Mouse (Mus musculus) CH12.LX (cell line): ENCODE data around the gene Rrbp1. TPM values are rescaled to one million over a fixed set of nuclear protein-coding genes. Genes with fewer than 3 reads are reported as not detected.
A peak's percentile ranks its signal among the peaks of the same experiment; 100 is the strongest.

ENCODE experiments used
- DNase-seq: peaks from one replicate; pipeline ENCODE4 v3.0.0-alpha.2; 2013; ENCODE audit errors: extremely low read depth
- H3K27ac ChIP-seq: 2 replicates; pipeline ENCODE4 v1.5.1; 2012; ENCODE audit warnings: low read depth, mild to moderate bottlenecking, control low read depth, moderate library complexity; ENCODE audit not compliant: insufficient read depth
- H3K27me3 ChIP-seq: replicated peaks from 2 replicates; pipeline ENCODE3; 2012; ENCODE audit warnings: inconsistent platforms
- H3K36me3 ChIP-seq, 2 experiments: replicated peaks in 1 of 2; 2 replicates each; pipeline versions ENCODE3 to v1.6.1; 2012; ENCODE audit warnings: inconsistent platforms in 1 of 2, low read length in 1 of 2, mild to moderate bottlenecking in 1 of 2, mixed read lengths in 1 of 2, moderate library complexity in 1 of 2; ENCODE audit not compliant: control insufficient read depth in 1 of 2, insufficient read depth in 1 of 2
- H3K4me1 ChIP-seq, 2 experiments: 2 replicates each; pipeline ENCODE4 v1.6.1; 2012; ENCODE audit warnings: inconsistent platforms in 1 of 2, moderate library complexity in 1 of 2; ENCODE audit not compliant: insufficient read depth in 2 of 2, control insufficient read depth in 1 of 2
- H3K4me2 ChIP-seq: 2 replicates; pipeline ENCODE4 v1.6.1; 2012; ENCODE audit warnings: low read depth, mild to moderate bottlenecking, control low read depth; ENCODE audit not compliant: poor library complexity, insufficient read depth, severe bottlenecking
- H3K4me3 ChIP-seq, 3 experiments: fragments of 150-350 bp in 1 of 3; sonication (generic) in 1 of 3; replicated peaks in 1 of 3; 2 replicates each; pipeline versions ENCODE3 to v1.5.1; 2011 to 2012; ENCODE audit warnings: low read depth in 2 of 3, low read length in 2 of 3, mild to moderate bottlenecking in 2 of 3, moderate library complexity in 2 of 3, control low read depth in 1 of 3, improper control_type of control experiment in 1 of 3, inconsistent platforms in 1 of 3, mixed read lengths in 1 of 3; ENCODE audit not compliant: poor library complexity in 1 of 3
- H3K79me2 ChIP-seq: replicated peaks from 2 replicates; pipeline ENCODE4 v1.6.1; 2012; ENCODE audit warnings: mild to moderate bottlenecking, moderate library complexity; ENCODE audit not compliant: control insufficient read depth, poor library complexity, insufficient read depth, severe bottlenecking; ENCODE audit errors: extremely low read depth
- H3K9ac ChIP-seq: 2 replicates; pipeline ENCODE4 v1.6.1; 2012; ENCODE audit warnings: low read depth, mild to moderate bottlenecking, control low read depth, moderate library complexity; ENCODE audit not compliant: insufficient read depth
- H3K9me3 ChIP-seq: replicated peaks from 2 replicates; pipeline ENCODE3; 2012; ENCODE audit warnings: low read length, inconsistent platforms, mixed read lengths
- ELF1 ChIP-seq: IDR thresholded peaks from 2 replicates; pipeline ENCODE4 v1.6.1; 2014; ENCODE audit warnings: low read depth, mild to moderate bottlenecking, inconsistent platforms, low read length, improper control_type of control experiment
- EP300 ChIP-seq: IDR thresholded peaks from 2 replicates; pipeline ENCODE4 v1.6.1; 2011; ENCODE audit warnings: low read length, improper control_type of control experiment
- ETS1 ChIP-seq: conservative IDR thresholded peaks from 2 replicates; pipeline ENCODE4 v1.6.1; 2012; ENCODE audit warnings: low read depth, mild to moderate bottlenecking, inconsistent platforms, low read length, improper control_type of control experiment, moderate library complexity
- GABPA ChIP-seq: IDR thresholded peaks from 2 replicates; pipeline ENCODE4 v1.6.1; 2012; ENCODE audit warnings: low read depth, low read length, improper control_type of control experiment, inconsistent platforms; ENCODE audit not compliant: insufficient replicate concordance
- MAX ChIP-seq: IDR thresholded peaks from 2 replicates; pipeline ENCODE4 v1.6.1; 2011; ENCODE audit warnings: low read length, improper control_type of control experiment
- MXI1 ChIP-seq: IDR thresholded peaks from 2 replicates; pipeline ENCODE4 v1.6.1; 2011; ENCODE audit warnings: mild to moderate bottlenecking, low read depth, low read length, improper control_type of control experiment
- MYC ChIP-seq: IDR thresholded peaks from 2 replicates; pipeline ENCODE4 v1.6.1; 2011; ENCODE audit warnings: low read depth, mild to moderate bottlenecking, improper control_type of control experiment, low read length
- NRF1 ChIP-seq: IDR thresholded peaks from 2 replicates; pipeline ENCODE4 v1.6.1; 2014; ENCODE audit warnings: low read depth, mild to moderate bottlenecking, inconsistent platforms, low read length, improper control_type of control experiment, moderate library complexity
- PAX5 ChIP-seq: IDR thresholded peaks from 2 replicates; pipeline ENCODE4 v1.6.1; 2012; ENCODE audit warnings: low read length, inconsistent platforms, mixed read lengths
- RCOR1 ChIP-seq: conservative IDR thresholded peaks from 2 replicates; pipeline ENCODE4 v1.6.1; 2012; ENCODE audit warnings: low read depth, mild to moderate bottlenecking, inconsistent platforms, low read length, improper control_type of control experiment
- SMC3 ChIP-seq: IDR thresholded peaks from 2 replicates; pipeline ENCODE4 v1.6.1; 2011; ENCODE audit warnings: low read depth, low read length, improper control_type of control experiment
- TBP ChIP-seq: conservative IDR thresholded peaks from 2 replicates; pipeline ENCODE4 v1.6.1; 2011; ENCODE audit warnings: low read depth, low read length, improper control_type of control experiment
- TCF12 ChIP-seq: IDR thresholded peaks from 2 replicates; pipeline ENCODE4 v1.6.1; 2014; ENCODE audit warnings: low read depth, mild to moderate bottlenecking, inconsistent platforms, low read length, improper control_type of control experiment
- UBTF ChIP-seq: IDR thresholded peaks from 2 replicates; pipeline ENCODE4 v1.6.1; 2012; ENCODE audit warnings: low read depth, mild to moderate bottlenecking, inconsistent platforms, low read length, improper control_type of control experiment, moderate library complexity
- USF1 ChIP-seq: IDR thresholded peaks from 2 replicates; pipeline ENCODE4 v1.6.1; 2014; ENCODE audit warnings: low read depth, mild to moderate bottlenecking, inconsistent platforms, low read length, improper control_type of control experiment
- ZMIZ1 ChIP-seq: IDR thresholded peaks from 2 replicates; pipeline ENCODE4 v1.6.1; 2012; ENCODE audit warnings: low read depth, mild to moderate bottlenecking, inconsistent platforms, low read length, improper control_type of control experiment
- ZNF384 ChIP-seq: IDR thresholded peaks from 2 replicates; pipeline ENCODE4 v1.6.1; 2012; ENCODE audit warnings: low read depth, low read length, improper control_type of control experiment, inconsistent platforms
- dilution Hi-C: fragments of 300-500 bp; cut with MboI; formaldehyde crosslinking; loops from 2 replicates; pipeline ENCODE4 v1.14.3; 2020; ENCODE audit warnings: low sequenced_read_pairs; ENCODE audit not compliant: extremely low pct_unique_long_range_greater_than_20kb, extremely low pct_ligation_motif_present
- in situ Hi-C: fragments of 300-500 bp; cut with MboI; formaldehyde crosslinking; loops from 3 replicates; pipeline ENCODE4 v1.14.3; 2019; ENCODE audit warnings: low sequenced_read_pairs, low pct_ligation_motif_present, low pct_unique_long_range_greater_than_20kb, mixed read lengths
- polyA plus RNA-seq: library from polyadenylated mRNA; unstranded; fragments of >175 nt; gene quantifications from 2 replicates; pipeline ENCODE4 v1.2.1, GENCODE M21; 2012; ENCODE audit warnings: low read depth; ENCODE audit not compliant: insufficient read length
- total RNA-seq, 2 experiments: library from RNA; depleted of rRNA; stranded (reverse); fragments of 300-350 nt in 1 of 2; fragments of >200 nt in 1 of 2; gene quantifications; 2 replicates each; pipeline ENCODE4 v1.2.3; 2012 to 2014

The Rrbp1 gene
- total and polyA plus RNA-seq, 3 experiments: 42.4 to 127 (median 49.3) TPM

- no peak for TF ChIP-seq SMC3
- TF ChIP-seq, all 38 proteins: peak for 11
These were observed 96.1 kb downstream of the Rrbp1 start, which contains the start of gene Dstn (continued) for GRCm38 (mm10) chr2:143914760-143915599.

GRCm38 (mm10) chr2:143914221-143914620 is 96.8 kb downstream of the Rrbp1 start:
- dilution Hi-C loops: no loop called here
- H3K79me2 ChIP-seq: peaks cover 18% of the 10 kb centered on the region
- no peaks in the 10 kb centered on the region for H3K9me3 ChIP-seq
- H3K4me3 ChIP-seq: peak overlapping the region; percentile 47 to 84 (median 83)
- in situ Hi-C loops: no loop called here
- TF ChIP-seq ZMIZ1 (no peak), EP300 (no peak), MXI1 (no peak), UBTF (no peak), RCOR1 (no peak)
- TF ChIP-seq, all 38 proteins: peak for 0
- Histone ChIP-seq H3K4me2 (peak overlapping the region; percentile 93), H3K27ac (no peak overlapping the region), H3K36me3 (no peaks in the 10 kb centered on the region), H3K9ac (peak overlapping the region; percentile 50), H3K4me1 (peaks cover 3 to 40% of the 10 kb centered on the region in 2 experiments; a peak in 3 of 4 replicates), H3K27me3 (no peaks in the 10 kb centered on the region)
- DNase-seq: no peak

- no peaks in the 10 kb centered on the region for H3K27me3 ChIP-seq
- TF ChIP-seq PAX5 (no peak), ELF1 (no peak), NRF1 (no peak), USF1 (no peak), GABPA (no peak), ZNF384 (no peak), TCF12 (no peak), ETS1 (no peak), MYC (no peak), TBP (no peak), MXI1 (no peak), EP300 (no peak), MAX (no peak), UBTF (no peak)
- TF ChIP-seq, all 38 proteins: peak for 0
- no peak overlapping the region for H3K27ac ChIP-seq
- no peaks in the 10 kb centered on the region for H3K36me3 ChIP-seq
- peaks cover 6% of the 10 kb centered on the region for H3K79me2 ChIP-seq
- H3K4me1 ChIP-seq: peaks cover 12 to 40% of the 10 kb centered on the region in 2 experiments; a peak in 3 of 4 replicates
- H3K4me3 ChIP-seq: no peak overlapping the region
- H3K4me2 ChIP-seq: no peak overlapping the region
- DNase-seq: no peak
- in situ Hi-C loops (no loop called here), dilution Hi-C loops (no loop called here)
- no peak overlapping the region for H3K9ac ChIP-seq
- H3K9me3 ChIP-seq: no peaks in the 10 kb centered on the region
These were observed 98.9 kb downstream of the Rrbp1 start for GRCm38 (mm10) chr2:143912199-143912598.
